Mouse (Mus musculus) embryo, embryonic 10.5 days (tissue): ENCODE measurements around the gene Gm42372.
"Not testable (repeated sequence)": the region's sequence is repeated elsewhere in the genome, so short reads cannot be mapped to it uniquely, and the experiment has no call there.

Experiments
- DNase-seq: peaks from one replicate; pipeline ENCODE4 v3.0.0-alpha.2; 2015; ENCODE audit warnings: low spot score

Gene Gm42372

GRCm38 (mm10) chr7:16982859-16983568 lies at the start of gene Gm42372:
Gene Gm42372, plus strand, starts transcription at chr7:16983086.
- peak; percentile 94 for DNase-seq

- no peak for DNase-seq
These were observed 45.6 kb upstream of the Gm42372 start for GRCm38 (mm10) chr7:16937312-16937711.

GRCm38 (mm10) chr7:16938117-16938791 lies 44.6 kb upstream of the Gm42372 start:
- no peak for DNase-seq

- DNase-seq = no peak
These were observed 42.6 kb upstream of the Gm42372 start for GRCm38 (mm10) chr7:16940292-16940691.

GRCm38 (mm10) chr7:16942861-16943260 lies 40.0 kb upstream of the Gm42372 start:
- DNase-seq = no peak

- DNase-seq = peak; percentile 93
These were observed 38.7 kb upstream of the Gm42372 start, which contains the start of gene Pnmal2 for GRCm38 (mm10) chr7:16944061-16944807. Gene Pnmal2, plus strand, starts transcription at chr7:16944682.

GRCm38 (mm10) chr7:16944808-16945315 lies 38.0 kb upstream of the Gm42372 start:
- DNase-seq = no peak

- no peak for DNase-seq
These were observed 37.5 kb upstream of the Gm42372 start for GRCm38 (mm10) chr7:16945419-16945818.

- no peak for DNase-seq
These were observed 36.2 kb upstream of the Gm42372 start for GRCm38 (mm10) chr7:16946441-16947348.

- DNase-seq = no peak
These were observed 35.5 kb upstream of the Gm42372 start for GRCm38 (mm10) chr7:16947349-16947895.

GRCm38 (mm10) chr7:16947959-16948361 lies 34.9 kb upstream of the Gm42372 start:
- DNase-seq = no peak

- no peak for DNase-seq
These were observed 33.9 kb upstream of the Gm42372 start for GRCm38 (mm10) chr7:16948923-16949458.

GRCm38 (mm10) chr7:16949908-16950841 lies 32.7 kb upstream of the Gm42372 start:
- peak; percentile 88 for DNase-seq

GRCm38 (mm10) chr7:16950861-16951635 lies 31.8 kb upstream of the Gm42372 start:
- peak; percentile 92 for DNase-seq

GRCm38 (mm10) chr7:16953776-16954175 lies 29.1 kb upstream of the Gm42372 start:
- not testable (repeated sequence) for DNase-seq

- no peak for DNase-seq
These were observed 27.2 kb upstream of the Gm42372 start for GRCm38 (mm10) chr7:16955712-16956111.

GRCm38 (mm10) chr7:16956410-16957265 lies 26.2 kb upstream of the Gm42372 start:
- peak; percentile 62 for DNase-seq
